Mouse (Mus musculus): ENCODE measurements around the gene Ublcp1. TPM values are rescaled to one million over a fixed set of nuclear protein-coding genes. Genes with fewer than 3 reads are reported as not detected.

Ublcp1 gene
- polyA plus RNA-seq, 1 experiment = 10.7 TPM

DNA sequence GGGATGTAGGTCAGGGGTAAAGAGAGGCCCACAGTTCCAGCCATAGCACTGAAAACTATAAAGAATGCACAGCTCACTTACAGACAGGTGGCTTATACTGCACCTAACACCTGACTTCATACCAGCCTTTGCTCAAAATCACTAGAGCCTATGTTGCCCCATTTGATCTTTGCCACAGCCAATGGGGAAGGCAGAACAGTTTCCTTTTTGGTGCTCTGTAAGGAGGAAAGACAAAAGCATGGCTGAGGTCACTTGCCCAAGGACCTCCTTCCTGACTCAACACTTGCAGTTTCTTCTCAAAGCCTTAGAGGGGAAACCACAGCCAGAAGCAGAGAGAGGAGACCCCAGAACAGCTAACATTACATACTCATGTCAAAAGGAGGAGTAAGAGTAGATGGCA, 19.3 kb downstream of the Ublcp1 start:
- peaks cover 5% of the 10 kb centered on the region; the same call in 1 of the 2 replicates for H3K36me3 ChIP-seq (ENCODE audit: control insufficient read depth, insufficient read depth, low read length)
- no peaks in the 10 kb centered on the region for H3K4me1 ChIP-seq (ENCODE audit: control insufficient read depth, insufficient read depth, insufficient read length)
- DNase-seq (ENCODE audit: low read depth in 1 of 2, low spot score in 2 of 2) = no peak
- H3K27me3 ChIP-seq (ENCODE audit: control insufficient read depth, insufficient read depth, low read length) = no peaks in the 10 kb centered on the region
- TF ChIP-seq POLR2A (IDR thresholded peaks at IDR 0.05; ENCODE audit: low read depth, low read length) (no peak), CTCF (IDR thresholded peaks at IDR 0.05; ENCODE audit: extremely low read depth, insufficient read depth, insufficient read length, insufficient replicate concordance) (no peak)
- H3K27ac ChIP-seq (ENCODE audit: insufficient read depth, low read length) = no peak overlapping the region
- H3K4me3 ChIP-seq (ENCODE audit: extremely low read depth, insufficient read depth, insufficient read length) = no peak overlapping the region

DNA sequence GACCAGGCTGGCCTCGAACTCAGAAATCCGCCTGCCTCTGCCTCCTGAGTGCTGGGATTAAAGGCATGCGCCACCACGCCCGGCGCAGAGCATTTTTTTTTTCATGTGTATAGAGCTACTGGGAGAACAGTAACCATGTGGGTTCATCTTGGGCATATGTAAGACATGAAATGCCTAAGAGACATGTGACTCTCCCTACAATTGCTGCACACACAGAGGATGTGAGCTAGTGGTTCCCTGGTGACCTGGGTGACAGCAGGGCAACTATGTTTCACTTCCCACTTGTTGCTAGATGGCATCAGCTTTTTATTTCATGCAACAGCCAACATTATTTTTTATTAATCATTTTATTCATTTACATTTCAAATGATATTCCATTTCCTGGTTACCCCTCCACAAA, 32.5 kb downstream of the Ublcp1 start:
- WGBS = 91% methylated on average over 6 of the region's 6 CpGs
- Histone ChIP-seq H3K27me3 (ENCODE audit: control insufficient read depth, insufficient read depth, low read length) (no peaks in the 10 kb centered on the region), H3K4me1 (ENCODE audit: control insufficient read depth, insufficient read depth, insufficient read length) (0 out of 2 replicates have a peak, but pooled peaks cover 1% of the 10 kb centered on the region), H3K36me3 (ENCODE audit: control insufficient read depth, insufficient read depth, low read length) (no peaks in the 10 kb centered on the region), H3K4me3 (ENCODE audit: extremely low read depth, insufficient read depth, insufficient read length) (no peak overlapping the region), H3K27ac (ENCODE audit: insufficient read depth, low read length) (no peak overlapping the region)
- no peak for TF ChIP-seq POLR2A (IDR thresholded peaks at IDR 0.05; ENCODE audit: low read depth, low read length)
- TF ChIP-seq CTCF (IDR thresholded peaks at IDR 0.05; ENCODE audit: extremely low read depth, insufficient read depth, insufficient read length, insufficient replicate concordance) = no peak
- DNase-seq (ENCODE audit: low read depth in 1 of 2, low spot score in 2 of 2) = peak; percentile 10 to 11

DNA sequence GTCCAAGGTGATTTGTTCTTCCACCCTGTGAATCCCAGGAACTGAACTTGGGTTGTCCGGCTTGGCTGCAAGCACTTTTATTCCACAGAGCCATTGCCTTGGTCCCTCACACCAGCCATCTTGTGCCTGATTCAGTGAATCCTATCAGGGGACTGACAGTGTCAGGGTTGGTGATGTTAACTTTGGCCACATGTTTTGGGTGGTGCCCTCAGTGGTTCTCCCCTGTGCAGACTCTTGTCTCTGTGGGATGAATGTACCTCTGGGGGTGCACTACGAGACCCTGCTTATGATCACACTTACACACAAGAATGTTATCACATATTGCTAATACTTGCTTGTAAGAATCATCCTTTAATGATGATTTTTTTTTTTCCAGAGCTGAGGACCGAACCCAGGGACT, 40.3 kb downstream of the Ublcp1 start:
- Histone ChIP-seq H3K27me3 (ENCODE audit: control insufficient read depth, insufficient read depth, low read length) (no peaks in the 10 kb centered on the region), H3K4me3 (ENCODE audit: extremely low read depth, insufficient read depth, insufficient read length) (no peak overlapping the region), H3K27ac (ENCODE audit: insufficient read depth, low read length) (no peak overlapping the region), H3K36me3 (ENCODE audit: control insufficient read depth, insufficient read depth, low read length) (no peaks in the 10 kb centered on the region), H3K4me1 (ENCODE audit: control insufficient read depth, insufficient read depth, insufficient read length) (no peaks in the 10 kb centered on the region)
- no peak for DNase-seq (ENCODE audit: low read depth in 1 of 2, low spot score in 2 of 2)
- WGBS = 87% methylated on average over 3 of the region's 3 CpGs
- TF ChIP-seq POLR2A (IDR thresholded peaks at IDR 0.05; ENCODE audit: low read depth, low read length) (no peak), CTCF (IDR thresholded peaks at IDR 0.05; ENCODE audit: extremely low read depth, insufficient read depth, insufficient read length, insufficient replicate concordance) (no peak)

DNA sequence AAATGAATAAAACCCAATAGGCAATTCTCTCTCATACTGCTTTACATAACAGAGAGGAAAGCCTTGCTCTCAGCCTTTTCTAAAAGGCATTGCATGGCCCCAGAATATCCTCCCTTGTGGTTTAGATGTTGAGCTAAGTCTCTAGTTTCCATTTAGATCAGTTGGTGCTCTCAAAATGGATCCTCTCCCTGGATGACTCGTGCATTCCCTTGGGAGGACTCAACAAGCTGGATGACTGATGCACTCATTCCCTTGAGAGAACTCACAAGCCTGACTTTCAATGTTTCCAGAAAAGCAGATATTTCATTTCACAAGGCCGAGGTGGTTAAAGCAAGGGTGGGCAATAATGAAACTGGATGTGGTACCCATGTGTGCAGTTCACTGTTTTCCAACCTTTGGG, 42.3 kb downstream of the Ublcp1 start:
- no peak for DNase-seq (ENCODE audit: low read depth in 1 of 2, low spot score in 2 of 2)
- Histone ChIP-seq H3K27me3 (ENCODE audit: control insufficient read depth, insufficient read depth, low read length) (no peaks in the 10 kb centered on the region), H3K4me1 (ENCODE audit: control insufficient read depth, insufficient read depth, insufficient read length) (no peaks in the 10 kb centered on the region), H3K4me3 (ENCODE audit: extremely low read depth, insufficient read depth, insufficient read length) (no peak overlapping the region), H3K36me3 (ENCODE audit: control insufficient read depth, insufficient read depth, low read length) (no peaks in the 10 kb centered on the region), H3K27ac (ENCODE audit: insufficient read depth, low read length) (no peak overlapping the region)
- WGBS = 46% methylated on average over 2 of the region's 2 CpGs
- TF ChIP-seq POLR2A (IDR thresholded peaks at IDR 0.05; ENCODE audit: low read depth, low read length) (no peak), CTCF (IDR thresholded peaks at IDR 0.05; ENCODE audit: extremely low read depth, insufficient read depth, insufficient read length, insufficient replicate concordance) (no peak)

DNA sequence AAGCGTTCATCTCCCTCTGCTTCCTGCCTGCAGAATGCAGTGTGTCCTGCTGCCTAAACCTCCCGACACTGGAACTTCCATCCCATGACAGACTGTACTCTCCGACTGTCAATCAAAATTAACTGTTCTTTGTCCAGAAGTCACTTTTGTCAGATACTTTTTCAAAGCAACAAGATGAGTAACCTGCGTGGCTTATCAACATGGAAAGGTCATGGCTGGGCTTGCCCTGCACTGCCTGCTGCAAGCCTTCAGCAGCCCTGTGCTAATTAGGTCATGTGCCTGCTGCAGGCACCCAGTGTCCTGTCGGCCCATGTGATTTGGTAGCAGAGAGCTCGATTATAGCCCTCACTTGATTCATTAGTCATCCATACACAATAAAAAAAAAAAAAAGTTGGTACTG, 44.7 kb downstream of the Ublcp1 start:
- Histone ChIP-seq H3K4me3 (ENCODE audit: extremely low read depth, insufficient read depth, insufficient read length) (no peak overlapping the region), H3K4me1 (ENCODE audit: control insufficient read depth, insufficient read depth, insufficient read length) (no peaks in the 10 kb centered on the region), H3K36me3 (ENCODE audit: control insufficient read depth, insufficient read depth, low read length) (no peaks in the 10 kb centered on the region), H3K27me3 (ENCODE audit: control insufficient read depth, insufficient read depth, low read length) (no peaks in the 10 kb centered on the region; the same call in 1 of the 2 replicates), H3K27ac (ENCODE audit: insufficient read depth, low read length) (no peak overlapping the region)
- WGBS = 86% methylated on average over 6 of the region's 6 CpGs
- no peak for TF ChIP-seq CTCF (IDR thresholded peaks at IDR 0.05; ENCODE audit: extremely low read depth, insufficient read depth, insufficient read length, insufficient replicate concordance)
- TF ChIP-seq POLR2A (IDR thresholded peaks at IDR 0.05; ENCODE audit: low read depth, low read length) = no peak
- no peak for DNase-seq (ENCODE audit: low read depth in 1 of 2, low spot score in 2 of 2)

DNA sequence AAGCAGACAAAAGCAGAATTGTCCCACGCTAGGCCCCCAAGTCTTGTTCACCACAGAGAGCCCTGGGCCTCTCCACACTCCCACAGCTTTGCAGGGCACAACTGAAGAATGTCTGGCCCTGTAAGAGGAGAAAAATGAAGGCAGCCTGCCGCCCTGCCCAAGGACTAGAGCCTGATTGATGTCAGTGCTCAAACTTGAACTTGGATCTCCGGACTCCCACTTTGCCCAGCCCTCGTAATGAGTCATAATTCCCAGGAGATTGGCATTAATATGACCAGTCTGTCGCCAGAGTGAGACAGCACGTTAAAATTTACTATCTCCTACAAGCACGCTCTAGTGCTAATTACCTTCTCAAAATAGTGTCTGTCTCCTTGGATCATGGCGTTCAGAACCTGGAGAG, 45.3 kb downstream of the Ublcp1 start:
- no peak for DNase-seq (ENCODE audit: low read depth in 1 of 2, low spot score in 2 of 2)
- WGBS = 91% methylated on average over 8 of the region's 8 CpGs
- H3K4me3 ChIP-seq (ENCODE audit: extremely low read depth, insufficient read depth, insufficient read length) = no peak overlapping the region
- no peak overlapping the region for H3K27ac ChIP-seq (ENCODE audit: insufficient read depth, low read length)
- no peak for TF ChIP-seq POLR2A (IDR thresholded peaks at IDR 0.05; ENCODE audit: low read depth, low read length)
- TF ChIP-seq CTCF (IDR thresholded peaks at IDR 0.05; ENCODE audit: extremely low read depth, insufficient read depth, insufficient read length, insufficient replicate concordance) = no peak
- no peaks in the 10 kb centered on the region; the same call in 1 of the 2 replicates for H3K27me3 ChIP-seq (ENCODE audit: control insufficient read depth, insufficient read depth, low read length)
- H3K36me3 ChIP-seq (ENCODE audit: control insufficient read depth, insufficient read depth, low read length) = no peaks in the 10 kb centered on the region
- H3K4me1 ChIP-seq (ENCODE audit: control insufficient read depth, insufficient read depth, insufficient read length) = no peaks in the 10 kb centered on the region

DNA sequence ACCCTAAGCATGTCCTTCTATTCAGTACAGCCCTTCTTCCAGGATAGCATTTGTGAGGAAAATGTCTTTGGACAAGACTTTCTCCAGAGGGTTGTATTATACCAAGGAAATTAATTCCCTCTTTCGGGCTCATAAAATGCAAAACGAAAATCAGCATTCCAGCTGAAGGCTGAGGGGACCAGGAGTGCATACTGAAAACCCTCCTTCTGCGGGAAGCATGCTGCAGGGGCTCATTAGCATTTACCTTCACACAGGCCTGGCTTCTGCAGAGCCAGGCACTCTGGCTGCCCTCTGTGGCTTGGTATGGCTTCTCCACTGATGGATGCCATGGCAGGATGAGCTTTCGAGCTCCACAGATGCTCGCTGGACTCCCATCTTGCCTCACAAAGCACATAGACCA, 46.3 kb downstream of the Ublcp1 start:
- TF ChIP-seq CTCF (IDR thresholded peaks at IDR 0.05; ENCODE audit: extremely low read depth, insufficient read depth, insufficient read length, insufficient replicate concordance) (no peak), POLR2A (IDR thresholded peaks at IDR 0.05; ENCODE audit: low read depth, low read length) (no peak)
- Histone ChIP-seq H3K4me1 (ENCODE audit: control insufficient read depth, insufficient read depth, insufficient read length) (no peaks in the 10 kb centered on the region), H3K4me3 (ENCODE audit: extremely low read depth, insufficient read depth, insufficient read length) (no peak overlapping the region), H3K36me3 (ENCODE audit: control insufficient read depth, insufficient read depth, low read length) (no peaks in the 10 kb centered on the region), H3K27ac (ENCODE audit: insufficient read depth, low read length) (no peak overlapping the region), H3K27me3 (ENCODE audit: control insufficient read depth, insufficient read depth, low read length) (no peaks in the 10 kb centered on the region; the same call in 1 of the 2 replicates)
- DNase-seq (ENCODE audit: low read depth in 1 of 2, low spot score in 2 of 2) = no peak
- 79% methylated on average over 5 of the region's 5 CpGs for WGBS

Data from spleen, adult 2 months (tissue).